Mouse (Mus musculus): ENCODE results near the gene Golga7b.

- TF ChIP-seq ZMIZ1 (IDR thresholded peaks at IDR 0.05; ENCODE audit: low read depth, low read length) (no peak), SIN3A (IDR thresholded peaks at IDR 0.05; ENCODE audit: low read length) (no peak)
Observed at GRCm38 (mm10) chr19:42306202-42306601, 58.8 kb downstream of the Golga7b start.
